Mouse (Mus musculus) midbrain, embryonic 14.5 days (tissue): ENCODE results near the gene Sobp. TPM values are rescaled to one million over a fixed set of nuclear protein-coding genes. Genes with fewer than 3 reads are reported as not detected.

Experiments
- ATAC-seq: fragments of 200-750 bp; cut with Nextera tagmentation; 2 replicates; pipeline ENCODE4 v1.8.0; 2017; ENCODE audit warnings: moderate number of reproducible peaks, moderate library complexity; ENCODE audit not compliant: low FRiP score, low TSS enrichment
- DNase-seq: peaks from one replicate; pipeline ENCODE4 v3.0.0-alpha.2; 2015
- H3K27ac ChIP-seq: fragments of 300-500 bp; sonication (generic); replicated peaks from 2 replicates; pipeline ENCODE4 v1.5.1; 2014; ENCODE audit warnings: mild to moderate bottlenecking, low read depth, low read length, moderate library complexity
- H3K27me3 ChIP-seq: fragments of 300-500 bp; sonication (generic); 2 replicates; pipeline ENCODE4 v1.6.1; 2014; ENCODE audit warnings: low read length, control low read depth, mixed read lengths; ENCODE audit not compliant: control insufficient read depth, insufficient read depth
- H3K36me3 ChIP-seq: fragments of 300-500 bp; sonication (generic); 2 replicates; pipeline ENCODE4 v1.6.1; 2014; ENCODE audit warnings: low read length, control low read depth; ENCODE audit not compliant: control insufficient read depth, insufficient read depth
- H3K4me1 ChIP-seq: fragments of 300-500 bp; sonication (generic); 2 replicates; pipeline ENCODE4 v1.6.1; 2014; ENCODE audit warnings: mild to moderate bottlenecking, antibody characterized with exemption, low read length, control low read depth; ENCODE audit not compliant: control insufficient read depth, insufficient read depth
- H3K4me2 ChIP-seq: fragments of 300-500 bp; sonication (generic); 2 replicates; pipeline ENCODE4 v1.6.1; 2014; ENCODE audit warnings: mild to moderate bottlenecking, low read length, moderate library complexity
- H3K4me3 ChIP-seq: fragments of 300-500 bp; sonication (generic); replicated peaks from 2 replicates; pipeline ENCODE4 v1.5.1; 2014; ENCODE audit warnings: low read depth, low read length
- H3K9ac ChIP-seq: fragments of 300-500 bp; sonication (generic); replicated peaks from 2 replicates; pipeline ENCODE4 v1.6.1; 2014; ENCODE audit warnings: mild to moderate bottlenecking, low read length, moderate library complexity
- H3K9me3 ChIP-seq: fragments of 300-500 bp; sonication (generic); 2 replicates; pipeline ENCODE4 v1.6.1; 2016; ENCODE audit warnings: low read length, control low read depth, mixed read lengths; ENCODE audit not compliant: control insufficient read depth
- WGBS: fragments of 180-500 bp; shearing (Covaris S2); extraction: QIAGEN DNeasy Blood & Tissue Kit; methylation state at CpG from one replicate; pipeline ENCODE4 v1.1.7; 2014; 5-methylcytosine and 5-hydroxymethylcytosine counted together
- polyA plus RNA-seq: library from polyadenylated mRNA; unstranded; fragments of >200 nt; fragmentation: Nextera tagmentation; extraction: Ambion mirVana; gene quantifications from 2 replicates; pipeline ENCODE4 v1.2.1, GENCODE M21; 2014

Sobp gene
- polyA plus RNA-seq, 1 experiment from 2014 or later, result 21.2 TPM

GRCm38 (mm10) chr10:43093440-43093839 is 80.9 kb downstream of the Sobp start:
- peaks cover 47% of the 10 kb centered on the region for H3K4me1 ChIP-seq
- H3K27ac ChIP-seq, result peak overlapping the region; percentile 37; the same call in 1 of the 2 replicates
- H3K4me3 ChIP-seq, result no peak overlapping the region
- no peak overlapping the region for H3K4me2 ChIP-seq
- no peak for ATAC-seq
- no peaks in the 10 kb centered on the region for H3K9me3 ChIP-seq
- no peaks in the 10 kb centered on the region for H3K27me3 ChIP-seq
- no peak for DNase-seq
- H3K9ac ChIP-seq, result no peak overlapping the region
- WGBS, result 80% methylated on average over 10 of the region's 10 CpGs
- 0 out of 2 replicates have a peak, but pooled peaks cover 3% of the 10 kb centered on the region for H3K36me3 ChIP-seq

- no peak overlapping the region for H3K9ac ChIP-seq
- no peak overlapping the region for H3K4me3 ChIP-seq
- no peak overlapping the region for H3K27ac ChIP-seq
- 50% methylated on average over 3 of the region's 3 CpGs for WGBS
- H3K36me3 ChIP-seq, result peaks cover 15% of the 10 kb centered on the region; the same call in 1 of the 2 replicates
- ATAC-seq (no peak), DNase-seq (peak; percentile 77)
- peaks cover 24% of the 10 kb centered on the region; the same call in 1 of the 2 replicates for H3K4me1 ChIP-seq
- H3K27me3 ChIP-seq, result no peaks in the 10 kb centered on the region
- H3K4me2 ChIP-seq, result no peak overlapping the region
- no peaks in the 10 kb centered on the region for H3K9me3 ChIP-seq
Measured at GRCm38 (mm10) chr10:43090040-43090439, 84.3 kb downstream of the Sobp start.

GRCm38 (mm10) chr10:43087421-43087820 is 86.9 kb downstream of the Sobp start:
- H3K4me3 ChIP-seq, result no peak overlapping the region
- H3K4me1 ChIP-seq, result peaks cover 36% of the 10 kb centered on the region
- DNase-seq (no peak), ATAC-seq (no peak)
- no peak overlapping the region for H3K9ac ChIP-seq
- 53% methylated on average over 2 of the region's 2 CpGs for WGBS
- H3K9me3 ChIP-seq, result no peaks in the 10 kb centered on the region
- no peak overlapping the region for H3K27ac ChIP-seq
- H3K36me3 ChIP-seq, result peaks cover 15% of the 10 kb centered on the region; the same call in 1 of the 2 replicates
- no peaks in the 10 kb centered on the region for H3K27me3 ChIP-seq
- H3K4me2 ChIP-seq, result no peak overlapping the region

GRCm38 (mm10) chr10:43086888-43087287 is 87.4 kb downstream of the Sobp start:
- 91% methylated on average over 6 of the region's 6 CpGs for WGBS
- no peak for DNase-seq
- Histone ChIP-seq H3K4me3 (no peak overlapping the region), H3K27ac (no peak overlapping the region), H3K9ac (no peak overlapping the region), H3K4me2 (no peak overlapping the region), H3K4me1 (peaks cover 32% of the 10 kb centered on the region), H3K36me3 (peaks cover 15% of the 10 kb centered on the region; the same call in 1 of the 2 replicates), H3K27me3 (no peaks in the 10 kb centered on the region), H3K9me3 (no peaks in the 10 kb centered on the region)
- no peak for ATAC-seq

GRCm38 (mm10) chr10:43084087-43084366 is 90.3 kb downstream of the Sobp start:
- DNase-seq (no peak), ATAC-seq (peak; percentile 69)
- Histone ChIP-seq H3K27me3 (no peaks in the 10 kb centered on the region), H3K36me3 (peaks cover 15% of the 10 kb centered on the region; the same call in 1 of the 2 replicates), H3K27ac (peak overlapping the region; percentile 89), H3K4me2 (peak overlapping the region; percentile 29), H3K9me3 (no peaks in the 10 kb centered on the region), H3K9ac (peak overlapping the region; percentile 44), H3K4me1 (peaks cover 26% of the 10 kb centered on the region), H3K4me3 (no peak overlapping the region)
- 5% methylated on average over 6 of the region's 6 CpGs for WGBS

GRCm38 (mm10) chr10:43083288-43084086 is 90.8 kb downstream of the Sobp start:
- H3K9me3 ChIP-seq, result no peaks in the 10 kb centered on the region
- H3K4me1 ChIP-seq, result peaks cover 26% of the 10 kb centered on the region
- ATAC-seq, result peak; percentile 80
- H3K27ac ChIP-seq, result peak overlapping the region; percentile 89
- 26% methylated on average over 8 of the region's 9 CpGs for WGBS
- peak; percentile 73 for DNase-seq
- H3K36me3 ChIP-seq, result peaks cover 12% of the 10 kb centered on the region; the same call in 1 of the 2 replicates
- H3K27me3 ChIP-seq, result no peaks in the 10 kb centered on the region
- peak overlapping the region; percentile 44 for H3K9ac ChIP-seq
- peak overlapping the region; percentile 29 for H3K4me2 ChIP-seq
- no peak overlapping the region for H3K4me3 ChIP-seq

- Histone ChIP-seq H3K9ac (no peak overlapping the region), H3K9me3 (no peaks in the 10 kb centered on the region), H3K27ac (no peak overlapping the region), H3K4me1 (peaks cover 31% of the 10 kb centered on the region), H3K4me2 (no peak overlapping the region), H3K27me3 (no peaks in the 10 kb centered on the region), H3K36me3 (no peaks in the 10 kb centered on the region), H3K4me3 (no peak overlapping the region)
- ATAC-seq (no peak), DNase-seq (no peak)
- 53% methylated on average over 3 of the region's 3 CpGs for WGBS
Measured at GRCm38 (mm10) chr10:43081316-43081715, 93.0 kb downstream of the Sobp start.

- no peaks in the 10 kb centered on the region for H3K27me3 ChIP-seq
- H3K4me2 ChIP-seq, result no peak overlapping the region
- H3K27ac ChIP-seq, result peak overlapping the region; percentile 9; the same call in 1 of the 2 replicates
- DNase-seq (peak; percentile 78), ATAC-seq (peak; percentile 57)
- peaks cover 28% of the 10 kb centered on the region for H3K4me1 ChIP-seq
- no peaks in the 10 kb centered on the region for H3K9me3 ChIP-seq
- H3K9ac ChIP-seq, result no peak overlapping the region
- no peak overlapping the region for H3K4me3 ChIP-seq
- WGBS, result 58% methylated on average over 13 of the region's 13 CpGs
- no peaks in the 10 kb centered on the region for H3K36me3 ChIP-seq
Measured at GRCm38 (mm10) chr10:43075535-43076152, 98.7 kb downstream of the Sobp start.
